Mouse (Mus musculus) spleen, adult 12 weeks (tissue): ENCODE results near the gene Atp5g3.
"Not testable (repeated sequence)": the region's sequence is repeated elsewhere in the genome, so short reads cannot be mapped to it uniquely, and the experiment has no call there.

ENCODE experiments used
- DNase-seq: peaks from one replicate; pipeline ENCODE4 v3.0.0; 2022; ENCODE audit warnings: low spot score

Atp5g3 gene

GRCm38 (mm10) chr2:73896919-73897318 is 14.2 kb downstream of the Atp5g3 start:
- not testable (repeated sequence) for DNase-seq

DNA sequence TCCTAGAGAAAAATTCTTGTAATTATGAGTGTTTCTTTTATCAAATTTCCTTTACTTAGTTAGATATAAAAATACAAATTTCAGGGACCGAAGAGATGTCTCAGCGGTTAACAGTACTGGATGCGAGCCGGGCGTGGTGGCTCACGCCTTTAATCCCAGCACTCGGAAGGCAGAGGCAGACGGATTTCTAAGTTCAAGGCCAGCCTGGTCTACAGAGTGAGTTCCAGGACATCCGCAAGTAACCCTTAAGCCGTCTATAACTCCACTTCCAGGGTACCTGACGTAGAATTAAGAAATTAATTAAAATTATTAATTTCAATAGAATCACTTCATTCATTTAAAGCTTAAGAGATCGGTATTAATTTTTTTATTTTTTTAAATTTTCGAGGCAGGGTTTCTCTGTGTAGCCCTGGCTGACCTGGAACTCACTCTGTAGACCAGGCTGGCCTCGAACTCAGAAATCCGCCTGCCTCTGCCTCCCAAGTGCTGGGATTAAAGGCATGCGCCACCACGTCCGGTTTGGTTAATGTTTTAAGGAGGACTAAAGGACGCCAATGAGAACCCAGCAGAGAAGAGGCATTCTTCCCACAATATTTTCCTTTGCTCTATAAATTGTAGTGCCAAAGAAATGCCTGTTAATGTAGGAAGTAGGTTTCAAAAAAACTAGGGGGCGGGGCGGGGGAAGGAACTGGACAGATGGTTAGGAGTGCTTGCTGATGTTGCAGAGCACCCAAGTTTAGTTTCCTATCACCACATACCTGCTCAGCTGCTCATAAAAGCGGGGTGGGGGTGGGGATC is 17.5 kb downstream of the Atp5g3 start:
- no peak for DNase-seq

GRCm38 (mm10) chr2:73892464-73893296 is 18.4 kb downstream of the Atp5g3 start, which contains the start of gene Atf2:
TSS of gene Atf2 (minus strand) at chr2:73892639.
- peak; percentile 97 for DNase-seq

GRCm38 (mm10) chr2:73891701-73892463 is 19.2 kb downstream of the Atp5g3 start:
- DNase-seq = peak; percentile 14

- DNase-seq = no peak
Observed at GRCm38 (mm10) chr2:73885997-73886396, 25.1 kb downstream of the Atp5g3 start.

DNA sequence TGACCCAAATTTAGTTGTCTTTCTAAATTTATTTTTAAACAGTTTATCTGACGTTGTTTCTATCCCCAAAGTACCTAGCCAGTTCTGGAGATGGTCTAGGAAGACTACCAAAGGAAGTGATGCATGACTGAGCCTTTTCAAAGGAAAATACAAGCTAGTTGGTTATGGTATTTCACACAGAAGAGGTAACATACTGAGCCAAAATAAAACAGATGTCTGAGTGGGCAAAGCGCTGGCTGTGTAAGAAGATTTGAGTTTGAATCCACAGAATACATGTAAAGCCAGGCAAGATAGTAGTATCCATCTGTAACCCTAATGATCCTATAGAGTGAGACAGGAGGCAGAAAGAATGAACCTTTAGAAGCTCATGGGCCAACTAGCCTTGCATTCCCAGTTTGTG is 33.2 kb downstream of the Atp5g3 start:
- DNase-seq = no peak

DNA sequence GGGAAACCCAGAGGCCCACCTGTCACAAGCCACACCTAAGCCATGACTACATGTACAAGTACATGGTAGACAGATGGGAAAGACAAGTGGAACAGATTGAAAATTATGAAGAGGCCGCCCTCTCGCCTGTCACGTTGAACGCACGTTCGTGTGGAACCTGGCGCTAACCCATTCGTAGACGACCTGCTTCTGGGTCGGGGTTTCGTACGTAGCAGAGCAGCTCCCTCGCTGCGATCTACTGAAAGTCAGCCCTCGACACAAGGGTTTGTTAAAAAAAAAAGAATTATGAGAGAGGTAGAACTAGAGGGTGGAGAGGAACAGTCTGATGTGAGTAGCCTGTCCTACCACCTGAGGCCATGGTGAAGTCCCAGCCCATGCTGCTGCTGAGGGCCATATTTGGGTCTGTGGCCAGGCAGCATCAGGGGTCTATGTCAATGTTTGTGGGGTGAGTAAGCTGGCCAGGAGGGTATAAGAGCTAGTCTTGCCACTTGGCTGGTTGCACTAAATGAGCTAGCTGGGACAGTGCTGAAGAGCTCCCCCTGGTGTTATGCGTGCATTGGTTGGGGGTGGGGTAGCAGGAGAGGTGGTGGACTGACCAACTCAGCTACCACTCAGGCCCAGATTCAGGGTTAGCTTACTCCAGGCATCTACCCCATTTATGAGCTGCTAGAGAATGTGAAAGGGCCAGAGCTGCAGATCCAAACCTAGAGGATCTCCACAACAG is 43.2 kb downstream of the Atp5g3 start:
- peak; percentile 62 for DNase-seq

DNA sequence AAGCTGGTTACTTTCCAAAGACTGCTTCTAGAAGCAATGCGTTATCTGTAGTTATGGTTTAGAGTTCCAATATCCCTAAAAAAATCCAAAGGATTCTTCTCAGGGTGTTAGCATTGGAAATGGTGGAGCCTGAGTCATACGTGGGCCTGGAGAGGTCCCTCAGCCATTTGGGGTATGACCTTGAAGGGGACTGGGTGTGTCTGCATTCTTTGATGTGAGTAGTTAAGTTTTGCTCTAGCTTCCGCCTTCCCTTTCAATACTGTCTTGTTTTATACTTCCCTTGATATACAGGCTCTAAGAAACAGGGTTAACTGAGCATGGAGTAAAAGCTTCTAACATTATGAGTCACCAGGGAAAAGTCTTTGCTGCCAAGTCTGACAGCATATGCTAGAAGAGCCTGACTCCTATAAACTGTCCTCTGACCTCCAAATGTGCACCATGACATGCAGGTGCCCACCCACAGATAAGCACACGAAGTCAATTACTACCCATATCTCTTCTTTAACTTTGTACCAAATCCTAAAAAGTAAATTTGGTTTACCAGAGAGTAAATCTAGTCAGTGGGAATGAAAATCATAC is 51.0 kb downstream of the Atp5g3 start:
- DNase-seq = no peak
